Mouse (Mus musculus): ENCODE results near the gene Fam193a. TPM values are rescaled to one million over a fixed set of nuclear protein-coding genes. Genes with fewer than 3 reads are reported as not detected.

Gene Fam193a
- polyA plus RNA-seq, 1 experiment from 2014 or later = 8.7 TPM

GRCm38 (mm10) chr5:34517913-34518312, 148.2 kb downstream of the Fam193a start:
- Histone ChIP-seq H3K4me1 (ENCODE audit: control insufficient read depth, insufficient read depth, low read length) (peaks cover 13% of the 10 kb centered on the region), H3K4me3 (replicated peaks; ENCODE audit: low read length) (no peak overlapping the region), H3K4me2 (ENCODE audit: low read depth, low read length) (no peak overlapping the region), H3K9ac (ENCODE audit: low read length) (no peak overlapping the region), H3K27ac (ENCODE audit: low read length) (no peak overlapping the region), H3K36me3 (ENCODE audit: control insufficient read depth, insufficient read depth, low read length) (no peaks in the 10 kb centered on the region), H3K9me3 (replicated peaks; ENCODE audit: control insufficient read depth, low read length) (no peaks in the 10 kb centered on the region), H3K27me3 (ENCODE audit: control insufficient read depth, insufficient read depth, low read length) (no peaks in the 10 kb centered on the region)
- 20% methylated on average over 3 of the region's 3 CpGs for WGBS
- ATAC-seq (ENCODE audit: insufficient read depth, low FRiP score) = no peak

- no peak for ATAC-seq (ENCODE audit: insufficient read depth, low FRiP score)
- no peak overlapping the region for H3K9ac ChIP-seq (ENCODE audit: low read length)
- H3K27me3 ChIP-seq (ENCODE audit: control insufficient read depth, insufficient read depth, low read length) = no peaks in the 10 kb centered on the region
- H3K36me3 ChIP-seq (ENCODE audit: control insufficient read depth, insufficient read depth, low read length) = no peaks in the 10 kb centered on the region
- no peak overlapping the region for H3K27ac ChIP-seq (ENCODE audit: low read length)
- WGBS = 77% methylated on average over 9 of the region's 9 CpGs
- no peak overlapping the region for H3K4me3 ChIP-seq (replicated peaks; ENCODE audit: low read length)
- H3K4me2 ChIP-seq (ENCODE audit: low read depth, low read length) = no peak overlapping the region
- peaks cover 8% of the 10 kb centered on the region for H3K4me1 ChIP-seq (ENCODE audit: control insufficient read depth, insufficient read depth, low read length)
- H3K9me3 ChIP-seq (replicated peaks; ENCODE audit: control insufficient read depth, low read length) = no peaks in the 10 kb centered on the region
Observed at GRCm38 (mm10) chr5:34519389-34519910, 149.7 kb downstream of the Fam193a start.

GRCm38 (mm10) chr5:34520458-34521209, 150.9 kb downstream of the Fam193a start:
- no peaks in the 10 kb centered on the region for H3K27me3 ChIP-seq (ENCODE audit: control insufficient read depth, insufficient read depth, low read length)
- no peak overlapping the region for H3K4me2 ChIP-seq (ENCODE audit: low read depth, low read length)
- H3K36me3 ChIP-seq (ENCODE audit: control insufficient read depth, insufficient read depth, low read length) = no peaks in the 10 kb centered on the region
- no peak overlapping the region for H3K4me3 ChIP-seq (replicated peaks; ENCODE audit: low read length)
- H3K4me1 ChIP-seq (ENCODE audit: control insufficient read depth, insufficient read depth, low read length) = peaks cover 7% of the 10 kb centered on the region
- H3K27ac ChIP-seq (ENCODE audit: low read length) = no peak overlapping the region
- 55% methylated on average over 11 of the region's 11 CpGs for WGBS
- no peaks in the 10 kb centered on the region for H3K9me3 ChIP-seq (replicated peaks; ENCODE audit: control insufficient read depth, low read length)
- H3K9ac ChIP-seq (ENCODE audit: low read length) = no peak overlapping the region
- no peak for ATAC-seq (ENCODE audit: insufficient read depth, low FRiP score)

GRCm38 (mm10) chr5:34521337-34521736, 151.6 kb downstream of the Fam193a start:
- WGBS = 72% methylated on average over 3 of the region's 3 CpGs
- H3K27me3 ChIP-seq (ENCODE audit: control insufficient read depth, insufficient read depth, low read length) = no peaks in the 10 kb centered on the region
- peaks cover 11% of the 10 kb centered on the region for H3K4me1 ChIP-seq (ENCODE audit: control insufficient read depth, insufficient read depth, low read length)
- H3K9me3 ChIP-seq (replicated peaks; ENCODE audit: control insufficient read depth, low read length) = no peaks in the 10 kb centered on the region
- H3K27ac ChIP-seq (ENCODE audit: low read length) = no peak overlapping the region
- H3K4me3 ChIP-seq (replicated peaks; ENCODE audit: low read length) = no peak overlapping the region
- no peak overlapping the region for H3K9ac ChIP-seq (ENCODE audit: low read length)
- ATAC-seq (ENCODE audit: insufficient read depth, low FRiP score) = no peak
- H3K36me3 ChIP-seq (ENCODE audit: control insufficient read depth, insufficient read depth, low read length) = no peaks in the 10 kb centered on the region
- H3K4me2 ChIP-seq (ENCODE audit: low read depth, low read length) = no peak overlapping the region

- Histone ChIP-seq H3K4me2 (ENCODE audit: low read depth, low read length) (no peak overlapping the region), H3K27ac (ENCODE audit: low read length) (no peak overlapping the region), H3K4me3 (replicated peaks; ENCODE audit: low read length) (no peak overlapping the region), H3K9ac (ENCODE audit: low read length) (no peak overlapping the region), H3K4me1 (ENCODE audit: control insufficient read depth, insufficient read depth, low read length) (peaks cover 13% of the 10 kb centered on the region), H3K9me3 (replicated peaks; ENCODE audit: control insufficient read depth, low read length) (no peaks in the 10 kb centered on the region), H3K36me3 (ENCODE audit: control insufficient read depth, insufficient read depth, low read length) (no peaks in the 10 kb centered on the region), H3K27me3 (ENCODE audit: control insufficient read depth, insufficient read depth, low read length) (no peaks in the 10 kb centered on the region)
- 59% methylated on average over 4 of the region's 4 CpGs for WGBS
- no peak for ATAC-seq (ENCODE audit: insufficient read depth, low FRiP score)
Observed at GRCm38 (mm10) chr5:34523958-34524485, 154.3 kb downstream of the Fam193a start.

- Histone ChIP-seq H3K27ac (ENCODE audit: low read length) (no peak overlapping the region), H3K9ac (ENCODE audit: low read length) (no peak overlapping the region), H3K36me3 (ENCODE audit: control insufficient read depth, insufficient read depth, low read length) (no peaks in the 10 kb centered on the region), H3K9me3 (replicated peaks; ENCODE audit: control insufficient read depth, low read length) (no peaks in the 10 kb centered on the region), H3K4me3 (replicated peaks; ENCODE audit: low read length) (no peak overlapping the region), H3K4me2 (ENCODE audit: low read depth, low read length) (no peak overlapping the region), H3K27me3 (ENCODE audit: control insufficient read depth, insufficient read depth, low read length) (no peaks in the 10 kb centered on the region), H3K4me1 (ENCODE audit: control insufficient read depth, insufficient read depth, low read length) (peaks cover 13% of the 10 kb centered on the region)
- no peak for ATAC-seq (ENCODE audit: insufficient read depth, low FRiP score)
Observed at GRCm38 (mm10) chr5:34524511-34524910, 154.8 kb downstream of the Fam193a start.

GRCm38 (mm10) chr5:34525663-34526476, 156.1 kb downstream of the Fam193a start, which contains the start of gene Sh3bp2:
Sh3bp2 (plus strand) TSS chr5:34525838.
- Histone ChIP-seq H3K9me3 (replicated peaks; ENCODE audit: control insufficient read depth, low read length) (no peaks in the 10 kb centered on the region), H3K4me1 (ENCODE audit: control insufficient read depth, insufficient read depth, low read length) (peaks cover 10% of the 10 kb centered on the region), H3K27ac (ENCODE audit: low read length) (peak within 1 kb of the TSS; percentile 38; the same call in 1 of the 2 replicates), H3K36me3 (ENCODE audit: control insufficient read depth, insufficient read depth, low read length) (no peaks in the 10 kb centered on the region), H3K4me2 (ENCODE audit: low read depth, low read length) (peak within 1 kb of the TSS; percentile 81), H3K9ac (ENCODE audit: low read length) (peak within 1 kb of the TSS; percentile 72), H3K4me3 (replicated peaks; ENCODE audit: low read length) (peak within 1 kb of the TSS; percentile 69), H3K27me3 (ENCODE audit: control insufficient read depth, insufficient read depth, low read length) (no peaks in the 10 kb centered on the region)
- peak; percentile 94 for ATAC-seq (ENCODE audit: insufficient read depth, low FRiP score)
- WGBS = 3% methylated on average over 38 of the region's 38 CpGs

GRCm38 (mm10) chr5:34526477-34526775, 156.7 kb downstream of the Fam193a start:
- Histone ChIP-seq H3K27me3 (ENCODE audit: control insufficient read depth, insufficient read depth, low read length) (no peaks in the 10 kb centered on the region), H3K4me2 (ENCODE audit: low read depth, low read length) (peak overlapping the region; percentile 81), H3K9ac (ENCODE audit: low read length) (peak overlapping the region; percentile 72; the same call in 1 of the 2 replicates), H3K4me3 (replicated peaks; ENCODE audit: low read length) (peak overlapping the region; percentile 69), H3K36me3 (ENCODE audit: control insufficient read depth, insufficient read depth, low read length) (no peaks in the 10 kb centered on the region), H3K4me1 (ENCODE audit: control insufficient read depth, insufficient read depth, low read length) (peaks cover 6% of the 10 kb centered on the region; the same call in 1 of the 2 replicates), H3K9me3 (replicated peaks; ENCODE audit: control insufficient read depth, low read length) (no peaks in the 10 kb centered on the region), H3K27ac (ENCODE audit: low read length) (peak overlapping the region; percentile 38; the same call in 1 of the 2 replicates)
- no peak for ATAC-seq (ENCODE audit: insufficient read depth, low FRiP score)
- 46% methylated on average over 5 of the region's 5 CpGs for WGBS

GRCm38 (mm10) chr5:34527352-34527751, 157.6 kb downstream of the Fam193a start:
- ATAC-seq (ENCODE audit: insufficient read depth, low FRiP score) = no peak
- no peak overlapping the region for H3K4me2 ChIP-seq (ENCODE audit: low read depth, low read length)
- H3K4me1 ChIP-seq (ENCODE audit: control insufficient read depth, insufficient read depth, low read length) = peaks cover 6% of the 10 kb centered on the region; the same call in 1 of the 2 replicates
- WGBS = 89% methylated on average over 2 of the region's 2 CpGs
- H3K36me3 ChIP-seq (ENCODE audit: control insufficient read depth, insufficient read depth, low read length) = no peaks in the 10 kb centered on the region
- no peaks in the 10 kb centered on the region for H3K9me3 ChIP-seq (replicated peaks; ENCODE audit: control insufficient read depth, low read length)
- H3K4me3 ChIP-seq (replicated peaks; ENCODE audit: low read length) = no peak overlapping the region
- H3K27ac ChIP-seq (ENCODE audit: low read length) = no peak overlapping the region
- H3K9ac ChIP-seq (ENCODE audit: low read length) = no peak overlapping the region
- no peaks in the 10 kb centered on the region for H3K27me3 ChIP-seq (ENCODE audit: control insufficient read depth, insufficient read depth, low read length)

Measured in stomach, embryonic 16.5 days (tissue).